Mouse (Mus musculus) heart, adult 2 months (tissue): ENCODE measurements around the gene Ttc28.

Experiments
- CTCF ChIP-seq: fragments of 200-600 bp; IDR thresholded peaks from 2 replicates; pipeline ENCODE4 v1.8.1; 2022; ENCODE audit warnings: antibody characterized with exemption, mild to moderate bottlenecking, moderate library complexity
- EP300 ChIP-seq: fragments of 200-500 bp; IDR thresholded peaks from 2 replicates; pipeline ENCODE4 v1.6.1; 2011; ENCODE audit warnings: low read depth, low read length, control low read depth; ENCODE audit not compliant: insufficient read depth
- POLR2A ChIP-seq: fragments of 200-500 bp; IDR thresholded peaks from 2 replicates; pipeline ENCODE4 v1.6.1; 2011; ENCODE audit warnings: mild to moderate bottlenecking, low read depth, low read length, control low read depth; ENCODE audit not compliant: insufficient read depth

DNA sequence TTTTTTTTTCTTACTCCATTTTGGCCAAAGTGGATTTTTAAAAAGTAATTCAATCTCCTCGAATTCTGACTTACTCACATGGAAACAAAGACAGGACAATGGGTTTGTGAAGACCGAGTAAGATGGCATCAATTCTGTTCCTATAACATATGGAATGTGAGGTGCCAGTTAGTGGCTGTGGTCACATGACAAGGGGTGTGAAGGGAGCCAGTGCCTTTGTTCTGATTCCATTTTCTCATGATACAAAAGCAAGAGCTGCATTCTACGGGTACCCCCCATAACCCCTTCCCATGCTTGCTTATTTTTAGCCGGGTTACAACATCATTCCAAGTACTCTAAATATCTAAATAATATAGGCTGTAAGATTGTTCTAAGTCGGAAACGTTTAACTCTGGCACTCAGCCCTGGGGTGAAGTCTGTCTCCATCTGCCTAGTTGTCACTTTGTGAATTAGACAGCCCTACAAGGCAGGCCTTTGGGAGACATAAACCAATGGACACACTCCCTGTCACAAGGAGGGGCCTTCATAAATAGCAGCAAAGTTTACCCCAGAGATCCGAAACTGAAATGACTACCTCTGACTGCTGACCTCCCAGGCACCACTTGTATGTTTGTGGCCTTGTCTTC, 157.6 kb downstream of the Ttc28 start:
- TF ChIP-seq CTCF: no peak
- TF ChIP-seq POLR2A: no peak
- no peak for TF ChIP-seq EP300
